Mouse (Mus musculus) midbrain, embryonic 14.5 days (tissue): Measurements from ENCODE around the gene Mkrn1. TPM values are rescaled to one million over a fixed set of nuclear protein-coding genes. Genes with fewer than 3 reads are reported as not detected.
"Not testable (repeated sequence)": the region's sequence is repeated elsewhere in the genome, so short reads cannot be mapped to it uniquely, and the experiment has no call there.

ENCODE experiments used
- ATAC-seq: fragments of 200-750 bp; cut with Nextera tagmentation; 2 replicates; pipeline ENCODE4 v1.8.0; 2017; ENCODE audit warnings: moderate number of reproducible peaks, moderate library complexity; ENCODE audit not compliant: low FRiP score, low TSS enrichment
- DNase-seq: peaks from one replicate; pipeline ENCODE4 v3.0.0-alpha.2; 2015
- H3K27ac ChIP-seq: fragments of 300-500 bp; sonication (generic); replicated peaks from 2 replicates; pipeline ENCODE4 v1.5.1; 2014; ENCODE audit warnings: mild to moderate bottlenecking, low read depth, low read length, moderate library complexity
- H3K27me3 ChIP-seq: fragments of 300-500 bp; sonication (generic); 2 replicates; pipeline ENCODE4 v1.6.1; 2014; ENCODE audit warnings: low read length, control low read depth, mixed read lengths; ENCODE audit not compliant: control insufficient read depth, insufficient read depth
- H3K36me3 ChIP-seq: fragments of 300-500 bp; sonication (generic); 2 replicates; pipeline ENCODE4 v1.6.1; 2014; ENCODE audit warnings: low read length, control low read depth; ENCODE audit not compliant: control insufficient read depth, insufficient read depth
- H3K4me1 ChIP-seq: fragments of 300-500 bp; sonication (generic); 2 replicates; pipeline ENCODE4 v1.6.1; 2014; ENCODE audit warnings: mild to moderate bottlenecking, antibody characterized with exemption, low read length, control low read depth; ENCODE audit not compliant: control insufficient read depth, insufficient read depth
- H3K4me2 ChIP-seq: fragments of 300-500 bp; sonication (generic); 2 replicates; pipeline ENCODE4 v1.6.1; 2014; ENCODE audit warnings: mild to moderate bottlenecking, low read length, moderate library complexity
- H3K4me3 ChIP-seq: fragments of 300-500 bp; sonication (generic); replicated peaks from 2 replicates; pipeline ENCODE4 v1.5.1; 2014; ENCODE audit warnings: low read depth, low read length
- H3K9ac ChIP-seq: fragments of 300-500 bp; sonication (generic); replicated peaks from 2 replicates; pipeline ENCODE4 v1.6.1; 2014; ENCODE audit warnings: mild to moderate bottlenecking, low read length, moderate library complexity
- H3K9me3 ChIP-seq: fragments of 300-500 bp; sonication (generic); 2 replicates; pipeline ENCODE4 v1.6.1; 2016; ENCODE audit warnings: low read length, control low read depth, mixed read lengths; ENCODE audit not compliant: control insufficient read depth
- WGBS: fragments of 180-500 bp; shearing (Covaris S2); extraction: QIAGEN DNeasy Blood & Tissue Kit; methylation state at CpG from one replicate; pipeline ENCODE4 v1.1.7; 2014; 5-methylcytosine and 5-hydroxymethylcytosine counted together
- polyA plus RNA-seq: library from polyadenylated mRNA; unstranded; fragments of >200 nt; fragmentation: Nextera tagmentation; extraction: Ambion mirVana; gene quantifications from 2 replicates; pipeline ENCODE4 v1.2.1, GENCODE M21; 2014

The Mkrn1 gene
- polyA plus RNA-seq, 1 experiment from 2014 or later: 294 TPM

GRCm38 (mm10) chr6:39423686-39424085 is 3.4 kb upstream of the Mkrn1 start:
- Histone ChIP-seq H3K9ac (no peak overlapping the region), H3K4me1 (no peaks in the 10 kb centered on the region), H3K36me3 (no peaks in the 10 kb centered on the region), H3K9me3 (no peaks in the 10 kb centered on the region), H3K27me3 (no peaks in the 10 kb centered on the region), H3K4me2 (no peak overlapping the region), H3K27ac (no peak overlapping the region), H3K4me3 (no peak overlapping the region)
- no peak for DNase-seq
- WGBS: 90% methylated on average over 7 of the region's 7 CpGs
- ATAC-seq: no peak

DNA sequence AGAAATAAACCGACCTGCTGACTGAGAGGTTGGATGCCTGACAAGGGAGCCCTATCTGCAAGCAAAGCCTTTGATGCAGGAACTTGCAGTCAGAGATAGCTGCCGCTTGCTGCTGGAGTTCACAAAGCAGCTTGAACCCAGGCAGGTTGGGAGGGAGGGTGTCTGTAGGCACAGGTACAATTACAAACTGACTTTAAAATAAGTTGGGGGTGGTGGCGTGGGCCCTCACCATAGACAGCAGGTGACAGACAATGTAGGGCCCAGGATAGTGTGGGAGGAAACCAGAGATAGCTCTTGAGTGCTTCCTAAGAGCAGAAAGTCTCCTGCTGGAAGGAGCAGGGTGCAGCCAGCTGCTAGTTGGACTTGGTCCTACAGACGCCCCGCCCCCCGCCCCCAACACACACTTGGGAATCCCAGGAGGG is 2.9 kb upstream of the Mkrn1 start:
- H3K4me3 ChIP-seq: no peak overlapping the region
- no peak overlapping the region for H3K27ac ChIP-seq
- DNase-seq (no peak), ATAC-seq (no peak)
- 67% methylated on average over 6 of the region's 6 CpGs for WGBS
- no peaks in the 10 kb centered on the region for H3K27me3 ChIP-seq
- no peak overlapping the region for H3K4me2 ChIP-seq
- no peaks in the 10 kb centered on the region for H3K9me3 ChIP-seq
- H3K4me1 ChIP-seq: peaks cover 4% of the 10 kb centered on the region; the same call in 1 of the 2 replicates
- H3K36me3 ChIP-seq: no peaks in the 10 kb centered on the region
- H3K9ac ChIP-seq: no peak overlapping the region

GRCm38 (mm10) chr6:39420867-39421266 is 605 bp upstream of the Mkrn1 start:
- H3K4me2 ChIP-seq: peak overlapping the region; percentile 68
- DNase-seq: no peak
- 45% methylated on average over 4 of the region's 4 CpGs for WGBS

GRCm38 (mm10) chr6:39419386-39419850 is 844 bp downstream of the Mkrn1 start:
- peak overlapping the region; percentile 68 for H3K4me2 ChIP-seq
- under 1% methylated on average over 43 of the region's 43 CpGs for WGBS
- ATAC-seq (no peak), DNase-seq (peak; percentile 79)
- H3K27me3 ChIP-seq: no peaks in the 10 kb centered on the region
- H3K27ac ChIP-seq: peak overlapping the region; percentile 98
- H3K9me3 ChIP-seq: no peaks in the 10 kb centered on the region
- H3K4me3 ChIP-seq: peak overlapping the region; percentile 92
- peak overlapping the region; percentile 98 for H3K9ac ChIP-seq
- peaks cover 10% of the 10 kb centered on the region; the same call in 1 of the 2 replicates for H3K4me1 ChIP-seq
- no peaks in the 10 kb centered on the region for H3K36me3 ChIP-seq

More at GRCm38 (mm10) chr6:39420867-39421266, 605 bp upstream of the Mkrn1 start:
- Histone ChIP-seq H3K27ac (peak overlapping the region; percentile 98), H3K4me3 (peak overlapping the region; percentile 92), H3K9ac (no peak overlapping the region), H3K9me3 (no peaks in the 10 kb centered on the region), H3K4me1 (peaks cover 10% of the 10 kb centered on the region; the same call in 1 of the 2 replicates), H3K36me3 (no peaks in the 10 kb centered on the region), H3K27me3 (no peaks in the 10 kb centered on the region)
- no peak for ATAC-seq

GRCm38 (mm10) chr6:39416654-39417053 is 3.6 kb downstream of the Mkrn1 start:
- not testable (repeated sequence) for ATAC-seq, H3K36me3 ChIP-seq, DNase-seq, H3K4me2 ChIP-seq, H3K27ac ChIP-seq, H3K4me1 ChIP-seq, H3K9ac ChIP-seq, H3K4me3 ChIP-seq, H3K9me3 ChIP-seq, H3K27me3 ChIP-seq

GRCm38 (mm10) chr6:39415762-39416161 is 4.5 kb downstream of the Mkrn1 start:
- Histone ChIP-seq H3K4me3 (no peak overlapping the region), H3K27ac (no peak overlapping the region), H3K9me3 (no peaks in the 10 kb centered on the region), H3K9ac (no peak overlapping the region), H3K27me3 (no peaks in the 10 kb centered on the region), H3K4me1 (peaks cover 10% of the 10 kb centered on the region; the same call in 1 of the 2 replicates), H3K36me3 (no peaks in the 10 kb centered on the region), H3K4me2 (no peak overlapping the region)
- ATAC-seq: no peak
- DNase-seq: peak; percentile 72
- 50% methylated on average over 3 of the region's 5 CpGs for WGBS

- H3K27ac ChIP-seq: 0 out of 2 replicates have a peak overlapping the region, but pooled peaks have one; percentile 10
Observed at GRCm38 (mm10) chr6:39414106-39414505, 6.2 kb downstream of the Mkrn1 start.

GRCm38 (mm10) chr6:39406480-39406879 is 13.8 kb downstream of the Mkrn1 start:
- Histone ChIP-seq H3K36me3 (peaks cover 56% of the 10 kb centered on the region), H3K4me1 (no peaks in the 10 kb centered on the region), H3K4me3 (no peak overlapping the region), H3K27me3 (no peaks in the 10 kb centered on the region), H3K9ac (no peak overlapping the region), H3K27ac (no peak overlapping the region), H3K4me2 (no peak overlapping the region), H3K9me3 (no peaks in the 10 kb centered on the region)
- no peak for ATAC-seq
- 95% methylated on average over 5 of the region's 5 CpGs for WGBS
- DNase-seq: no peak

More at GRCm38 (mm10) chr6:39414106-39414505, 6.2 kb downstream of the Mkrn1 start:
- Histone ChIP-seq H3K36me3 (peaks cover 2% of the 10 kb centered on the region; the same call in 1 of the 2 replicates), H3K27me3 (no peaks in the 10 kb centered on the region), H3K9ac (no peak overlapping the region), H3K4me3 (no peak overlapping the region), H3K9me3 (no peaks in the 10 kb centered on the region), H3K4me1 (peaks cover 10% of the 10 kb centered on the region; the same call in 1 of the 2 replicates), H3K4me2 (no peak overlapping the region)
- 95% methylated on average over 1 of the region's 1 CpGs for WGBS
- DNase-seq: peak; percentile 49
- ATAC-seq: no peak

DNA sequence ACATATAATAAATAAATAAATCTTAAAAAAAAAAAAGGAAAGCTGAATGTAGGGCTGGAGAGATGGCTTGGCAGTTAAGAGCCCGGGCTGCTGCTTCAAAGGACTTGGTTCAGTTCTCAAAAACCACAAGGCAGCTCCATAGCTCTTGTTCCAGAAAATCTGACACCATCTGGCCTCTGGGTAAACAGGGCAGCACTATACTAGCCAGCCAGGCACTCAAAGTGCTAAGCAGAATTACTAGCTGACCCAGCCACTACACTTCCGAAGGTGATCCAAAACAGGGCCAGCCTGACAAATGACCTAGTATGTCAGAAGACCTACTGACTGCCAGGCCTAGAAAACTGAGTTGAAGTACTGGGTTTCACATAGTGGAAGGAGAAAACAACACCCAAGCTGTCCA is 17.1 kb downstream of the Mkrn1 start:
- no peaks in the 10 kb centered on the region for H3K27me3 ChIP-seq
- no peaks in the 10 kb centered on the region for H3K4me1 ChIP-seq
- ATAC-seq (no peak), DNase-seq (no peak)
- no peak overlapping the region for H3K27ac ChIP-seq
- H3K9ac ChIP-seq: no peak overlapping the region
- 93% methylated on average over 2 of the region's 2 CpGs for WGBS
- no peaks in the 10 kb centered on the region for H3K9me3 ChIP-seq
- H3K4me3 ChIP-seq: no peak overlapping the region
- H3K36me3 ChIP-seq: peaks cover 79% of the 10 kb centered on the region
- H3K4me2 ChIP-seq: no peak overlapping the region
